Mouse (Mus musculus): ENCODE measurements around the gene Adamtsl2.

Gene Adamtsl2

GRCm38 (mm10) chr2:27079152-27079584 is at the start of gene Adamtsl2:
Adamtsl2 (plus strand) TSS chr2:27079379.
- DNase-seq (ENCODE audit: low read depth, low spot score): peak; percentile 46

GRCm38 (mm10) chr2:27032361-27032760 is 46.8 kb upstream of the Adamtsl2 start:
- DNase-seq (ENCODE audit: low read depth, low spot score): no peak

GRCm38 (mm10) chr2:27036003-27036402 is 43.2 kb upstream of the Adamtsl2 start:
- DNase-seq (ENCODE audit: low read depth, low spot score): no peak

DNA sequence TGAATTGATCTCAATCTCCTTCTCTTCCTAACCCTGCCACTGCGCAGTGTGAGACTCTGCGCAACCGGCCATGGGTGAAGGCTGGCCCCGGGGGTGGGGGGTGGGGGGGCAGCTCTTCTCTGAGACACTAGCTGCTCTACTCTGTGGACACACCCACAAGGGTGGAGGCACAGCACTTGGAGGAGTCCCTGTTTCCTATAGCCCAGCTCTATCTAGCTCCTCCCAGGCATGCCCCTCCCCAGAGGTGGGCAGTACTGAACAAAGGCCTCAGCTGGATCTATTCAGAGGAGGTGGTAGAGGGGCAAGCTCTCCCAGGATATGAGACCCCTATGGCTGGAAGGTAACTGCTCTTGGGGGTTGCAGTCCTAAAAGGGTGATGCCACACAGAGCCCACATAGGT is 42.2 kb upstream of the Adamtsl2 start:
- no peak for DNase-seq (ENCODE audit: low read depth, low spot score)

GRCm38 (mm10) chr2:27038596-27038995 is 40.6 kb upstream of the Adamtsl2 start:
- peak; percentile 70 for DNase-seq (ENCODE audit: low read depth, low spot score)

DNA sequence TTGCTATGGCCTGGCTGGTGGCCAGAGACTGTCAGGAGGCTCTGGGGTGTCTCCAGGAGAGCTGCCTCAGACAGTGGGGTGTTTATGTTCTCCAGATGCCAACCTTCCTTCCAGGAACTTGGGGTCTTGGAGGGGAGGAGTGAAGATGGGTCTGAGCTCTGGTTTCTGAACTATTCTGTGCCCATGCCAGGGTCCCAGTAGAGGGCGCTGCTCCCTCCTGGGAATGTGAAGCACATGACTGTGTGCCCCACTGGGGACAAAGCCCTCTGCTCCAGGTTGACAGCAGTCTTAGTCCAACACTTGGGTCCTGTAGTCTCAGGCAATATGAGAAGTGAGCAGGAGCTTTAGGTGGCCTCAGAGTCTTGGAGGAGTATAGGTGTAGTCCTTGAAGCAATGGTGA is 39.9 kb upstream of the Adamtsl2 start:
- DNase-seq (ENCODE audit: low read depth, low spot score): no peak

- DNase-seq (ENCODE audit: low read depth, low spot score): no peak
Observed at GRCm38 (mm10) chr2:27042131-27042844, 36.9 kb upstream of the Adamtsl2 start.

DNA sequence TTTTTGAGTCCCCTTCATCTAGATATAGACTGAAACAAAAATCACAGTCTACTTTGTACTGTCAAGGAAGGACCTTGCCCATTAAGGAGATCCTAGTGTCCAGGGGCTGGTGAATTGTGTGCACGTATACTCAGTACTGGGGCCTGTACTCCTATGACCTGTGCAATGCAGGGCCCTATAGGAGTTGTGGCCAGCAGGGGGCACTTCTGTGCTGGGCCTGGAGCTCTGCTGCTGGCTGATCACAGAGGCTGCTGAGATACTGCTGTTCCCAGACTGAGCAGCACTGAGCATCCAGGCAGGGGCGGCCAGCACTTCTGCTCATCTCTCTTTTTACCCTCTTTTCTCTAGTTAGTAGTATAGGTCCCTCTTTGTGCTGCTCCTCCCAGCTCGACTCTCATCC is 35.7 kb upstream of the Adamtsl2 start:
- peak; percentile 60 for DNase-seq (ENCODE audit: low read depth, low spot score)

DNA sequence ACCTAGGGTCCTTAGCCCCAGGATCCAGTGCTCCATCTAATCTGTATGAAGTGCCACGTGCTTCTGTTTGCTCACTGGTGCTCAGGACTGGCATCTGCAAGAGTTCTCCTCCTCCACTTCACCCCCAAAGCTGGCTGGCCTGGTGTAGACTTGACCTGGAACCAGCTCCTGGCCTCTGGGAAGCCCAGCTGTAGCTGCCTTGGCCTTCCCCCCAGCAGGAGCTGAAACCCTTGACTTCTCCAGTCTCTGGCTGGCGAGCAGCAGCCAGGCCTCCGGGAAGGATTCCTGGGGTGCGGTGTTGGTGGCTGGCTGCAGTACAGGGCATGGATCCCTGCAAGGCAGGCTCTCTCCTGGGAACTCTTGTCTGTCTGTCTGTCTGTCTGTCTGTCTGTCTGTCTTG is 35.0 kb upstream of the Adamtsl2 start:
- DNase-seq (ENCODE audit: low read depth, low spot score): no peak

DNA sequence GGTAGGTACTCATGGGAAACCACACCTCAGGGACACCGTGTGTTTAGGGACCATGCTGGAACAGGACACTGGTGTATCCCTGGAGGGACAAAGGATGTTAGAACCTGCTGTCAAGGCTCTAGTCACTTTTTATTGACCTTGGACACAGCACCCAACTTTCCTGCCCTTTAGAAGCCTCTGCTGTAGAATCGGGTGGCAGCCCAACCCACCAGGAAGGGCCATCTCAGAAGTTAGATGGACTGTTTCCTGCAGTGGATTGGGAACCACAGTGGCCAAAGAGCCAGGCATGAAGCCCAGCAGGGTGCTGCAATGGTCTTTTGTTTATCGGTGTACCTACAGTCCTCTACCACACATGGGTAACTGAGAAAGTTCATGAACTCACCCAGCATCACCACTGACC is 34.5 kb upstream of the Adamtsl2 start:
- DNase-seq (ENCODE audit: low read depth, low spot score): no peak

DNA sequence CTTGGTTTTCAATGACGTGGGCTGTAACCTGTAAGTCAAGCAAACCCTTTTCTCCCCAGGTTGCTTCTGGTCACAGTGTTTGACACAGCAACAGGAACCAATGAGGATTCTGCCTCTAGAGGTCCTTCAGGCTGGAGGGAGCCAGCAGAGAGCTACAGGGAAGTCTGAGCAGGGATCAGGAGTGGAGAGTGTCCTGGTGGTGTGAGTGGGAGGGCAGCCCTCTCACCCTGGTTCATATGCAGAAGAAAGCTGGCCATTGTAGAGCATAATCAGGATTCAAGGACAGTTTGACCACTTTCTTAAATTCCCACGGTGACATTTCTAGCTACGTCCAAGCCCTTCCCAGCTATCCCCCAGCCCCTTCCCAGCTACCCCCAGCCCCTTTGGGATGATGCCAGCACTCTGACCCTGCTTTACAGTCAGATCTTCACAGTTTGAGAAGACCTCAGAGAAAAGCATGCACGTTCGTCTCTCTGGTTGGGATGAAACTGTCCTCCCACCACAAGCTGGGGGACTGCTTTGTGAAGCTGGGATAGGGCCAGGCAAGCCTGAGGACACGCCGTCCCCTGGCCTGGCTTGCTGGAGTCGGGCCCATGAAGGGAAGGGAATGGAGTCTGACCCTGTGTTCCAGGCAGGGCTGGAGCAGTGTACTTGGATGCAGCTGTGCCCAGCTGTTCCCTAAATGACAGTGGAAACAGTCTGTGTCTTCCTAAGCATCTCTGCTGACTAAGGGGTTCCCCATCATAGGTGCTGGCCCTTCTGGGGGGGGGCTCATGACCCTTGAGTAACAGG is 33.0 kb upstream of the Adamtsl2 start:
- DNase-seq (ENCODE audit: low read depth, low spot score): no peak

DNA sequence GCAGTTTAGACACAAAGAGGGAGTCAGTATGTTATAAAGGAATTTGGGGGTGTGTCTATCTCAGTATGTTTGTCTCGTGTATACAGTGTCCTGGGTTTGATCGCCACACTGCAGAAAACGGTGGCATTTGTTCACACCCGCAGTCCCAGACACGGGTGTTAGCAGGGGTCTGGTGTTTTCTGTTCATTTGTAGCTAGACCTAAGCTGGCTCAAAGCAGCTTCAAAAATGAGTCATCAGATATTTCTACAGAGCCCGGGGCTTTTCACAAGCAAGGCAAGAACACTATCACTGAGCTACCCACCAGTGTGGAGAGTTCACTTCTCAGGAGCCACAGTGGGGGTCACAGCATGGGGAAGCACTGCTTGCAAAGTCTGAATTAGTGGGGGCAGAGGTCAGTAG is 29.8 kb upstream of the Adamtsl2 start:
- DNase-seq (ENCODE audit: low read depth, low spot score): no peak

- DNase-seq (ENCODE audit: low read depth, low spot score): no peak
Observed at GRCm38 (mm10) chr2:27058251-27058650, 20.9 kb upstream of the Adamtsl2 start.

DNA sequence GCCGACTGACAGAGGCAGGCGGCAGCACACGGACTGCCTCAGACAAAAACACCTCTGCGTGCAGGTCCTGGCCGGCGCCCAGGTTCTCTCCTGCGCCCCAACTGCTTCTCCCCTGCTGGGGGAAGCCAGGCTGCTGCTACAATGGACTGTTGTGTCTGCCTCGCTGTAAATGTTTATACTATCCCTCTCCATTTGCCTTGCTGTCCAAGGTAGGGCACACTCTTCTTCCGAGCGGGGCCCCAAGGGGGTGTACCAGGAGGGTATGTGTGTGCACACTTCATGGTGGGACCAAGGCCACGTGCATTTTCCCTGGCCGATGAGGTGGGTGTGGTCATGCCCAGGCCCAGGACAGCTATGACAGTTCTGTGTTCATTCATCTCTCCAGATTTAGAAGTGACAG is 20.4 kb upstream of the Adamtsl2 start:
- no peak for DNase-seq (ENCODE audit: low read depth, low spot score)

- no peak for DNase-seq (ENCODE audit: low read depth, low spot score)
Observed at GRCm38 (mm10) chr2:27059187-27059586, 20.0 kb upstream of the Adamtsl2 start.

- DNase-seq (ENCODE audit: low read depth, low spot score): no peak
Observed at GRCm38 (mm10) chr2:27067124-27067523, 12.1 kb upstream of the Adamtsl2 start.

DNA sequence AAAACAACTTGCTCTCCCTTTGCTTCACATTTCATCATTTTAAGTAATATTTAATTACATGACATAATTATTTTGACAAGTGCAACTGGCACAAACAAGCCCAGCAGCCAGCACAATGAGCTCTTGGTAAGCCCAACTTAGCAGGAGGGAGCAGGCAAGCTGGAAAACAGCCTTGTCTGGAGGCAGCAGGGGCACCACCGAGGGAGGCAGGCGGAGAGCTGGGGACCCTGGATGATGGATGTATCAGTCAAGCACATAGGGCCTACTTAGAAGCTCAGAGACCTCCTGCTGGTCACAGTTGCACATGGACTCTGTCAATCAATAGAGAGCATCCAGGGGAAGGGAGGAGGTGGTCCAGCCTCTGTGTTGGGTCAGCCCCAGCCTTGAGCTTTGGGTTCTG is 11.2 kb upstream of the Adamtsl2 start:
- no peak for DNase-seq (ENCODE audit: low read depth, low spot score)

DNA sequence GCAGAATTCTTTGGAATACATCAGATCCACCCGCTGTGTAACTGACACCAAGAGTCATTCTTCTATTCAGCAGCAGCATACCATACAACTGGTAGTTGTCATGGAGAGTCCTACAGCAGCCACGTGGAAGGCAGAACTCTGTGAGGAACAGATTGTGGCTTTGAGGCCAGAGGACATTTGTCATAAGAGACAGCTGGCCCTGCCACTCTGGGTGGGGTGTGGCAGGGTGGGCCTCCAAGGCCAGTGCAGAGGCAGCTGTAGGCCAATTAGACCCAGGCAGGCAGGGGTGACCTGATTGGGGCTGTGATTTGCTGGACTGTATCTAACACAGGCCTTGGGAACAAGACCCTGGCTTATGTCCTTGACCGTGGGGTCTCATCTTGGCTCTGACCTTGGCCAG is 9.5 kb upstream of the Adamtsl2 start:
- no peak for DNase-seq (ENCODE audit: low read depth, low spot score)

- DNase-seq (ENCODE audit: low read depth, low spot score): no peak
Observed at GRCm38 (mm10) chr2:27070247-27070813, 8.8 kb upstream of the Adamtsl2 start.

DNA sequence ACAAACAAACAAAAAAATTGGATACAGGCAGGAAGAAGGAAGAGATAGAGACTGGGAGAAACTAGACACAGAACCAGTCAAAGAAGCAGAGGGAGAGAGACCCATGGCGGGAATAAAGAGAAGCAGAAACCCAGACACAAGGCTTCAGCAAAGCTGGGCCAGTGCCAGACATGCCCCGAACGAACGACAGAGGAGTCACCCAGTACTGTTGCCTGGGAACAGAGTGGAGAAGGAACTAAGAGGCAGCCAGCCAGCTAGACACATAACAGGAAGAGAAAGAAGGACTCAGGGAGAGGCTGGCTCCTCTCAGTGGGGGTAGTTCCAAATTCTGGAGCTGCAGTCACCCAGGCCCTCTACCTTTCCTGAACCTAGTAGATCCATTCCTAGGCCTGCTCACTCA is 8.0 kb upstream of the Adamtsl2 start:
- DNase-seq (ENCODE audit: low read depth, low spot score): no peak

GRCm38 (mm10) chr2:27071978-27072377 is 7.2 kb upstream of the Adamtsl2 start, which contains the start of gene Mymk:
Mymk (minus strand) TSS chr2:27072179.
- no peak for DNase-seq (ENCODE audit: low read depth, low spot score)

DNA sequence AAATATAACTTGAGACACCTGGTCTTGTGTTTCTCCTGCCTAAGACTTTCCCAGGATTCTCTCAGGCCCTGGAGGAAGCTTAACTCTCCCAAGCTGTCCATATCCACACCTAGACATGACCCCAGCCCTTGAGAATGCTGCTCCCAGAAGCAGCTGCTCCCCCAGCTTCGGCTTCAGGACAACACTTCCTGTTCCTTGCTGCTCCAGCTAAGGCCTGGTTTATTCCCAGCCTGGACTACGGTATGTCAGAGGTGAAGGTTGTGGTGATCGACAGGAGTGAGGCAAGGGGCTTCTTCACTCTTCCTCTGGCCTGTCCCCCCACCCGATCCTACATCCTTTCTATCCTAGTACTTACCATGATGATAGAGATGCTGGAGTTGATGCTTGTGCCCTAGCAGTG is 5.8 kb upstream of the Adamtsl2 start:
- DNase-seq (ENCODE audit: low read depth, low spot score): no peak

DNA sequence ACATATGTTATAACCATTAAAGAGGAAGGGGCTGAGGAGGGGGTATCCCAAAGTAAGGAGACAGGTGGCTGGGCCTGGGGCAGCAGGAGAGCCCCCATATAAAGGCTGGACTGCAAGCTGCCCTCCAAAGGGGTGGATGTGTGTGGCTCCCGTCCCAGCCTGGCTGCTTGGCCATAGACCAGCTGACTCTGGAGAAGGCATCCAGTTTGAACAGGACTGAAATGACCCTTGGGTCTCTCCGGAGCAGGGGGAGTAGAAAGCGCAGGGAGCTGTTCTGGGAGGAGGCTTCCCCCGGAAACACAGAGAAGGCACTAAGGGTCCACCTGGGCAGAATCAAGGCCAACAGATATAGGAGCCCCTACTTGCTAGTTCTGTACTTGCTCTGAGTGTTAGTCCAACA is 4.4 kb upstream of the Adamtsl2 start:
- DNase-seq (ENCODE audit: low read depth, low spot score): no peak

All from retina, postnatal 7 days (tissue).